Mouse (Mus musculus): ENCODE results near the gene Hmg20b.

GRCm38 (mm10) chr10:81355533-81355932, 5.3 kb upstream of the Hmg20b start:
- TF ChIP-seq CTCF (conservative IDR thresholded peaks at IDR 0.05 in 1 of 2, IDR thresholded peaks at IDR 0.05 in 1 of 2; ENCODE audit: low read depth in 2 of 2, low read length in 2 of 2) (no peak), USF1 (IDR thresholded peaks at IDR 0.05; ENCODE audit: low read depth, low read length) (no peak), EP300 (IDR thresholded peaks at IDR 0.05; ENCODE audit: low read length) (no peak), POLR2A (IDR thresholded peaks at IDR 0.05; ENCODE audit: low read depth, low read length) (no peak), E2F4 (IDR thresholded peaks at IDR 0.05; ENCODE audit: insufficient replicate concordance, low read depth, low read length) (no peak), MEF2A (IDR thresholded peaks at IDR 0.05; ENCODE audit: borderline replicate concordance, low read depth, low read length) (no peak), MAX (IDR thresholded peaks at IDR 0.05; ENCODE audit: low read length) (no peak), HCFC1 (IDR thresholded peaks at IDR 0.05; ENCODE audit: low read depth, low read length) (no peak)
